Mouse (Mus musculus) CD4-positive, CD25-positive, alpha-beta regulatory T cell, adult 4 months (primary cell): ENCODE measurements around the gene Trak2. TPM values are rescaled to one million over a fixed set of nuclear protein-coding genes. Genes with fewer than 3 reads are reported as not detected.
"Not testable (repeated sequence)": the region's sequence is repeated elsewhere in the genome, so short reads cannot be mapped to it uniquely, and the experiment has no call there.

Source experiments
- ATAC-seq: one replicate; pipeline ENCODE4 v1.8.0; 2017
- polyA plus RNA-seq, 2 experiments: library from polyadenylated mRNA; unstranded; fragments of 100-300 nt; shearing (Covaris generic); gene quantifications; one replicate each; pipeline ENCODE4 v1.2.1; 2017

Gene Trak2
- polyA plus RNA-seq, 2 experiments from 2014 or later = 23.7 to 26.1 TPM

DNA sequence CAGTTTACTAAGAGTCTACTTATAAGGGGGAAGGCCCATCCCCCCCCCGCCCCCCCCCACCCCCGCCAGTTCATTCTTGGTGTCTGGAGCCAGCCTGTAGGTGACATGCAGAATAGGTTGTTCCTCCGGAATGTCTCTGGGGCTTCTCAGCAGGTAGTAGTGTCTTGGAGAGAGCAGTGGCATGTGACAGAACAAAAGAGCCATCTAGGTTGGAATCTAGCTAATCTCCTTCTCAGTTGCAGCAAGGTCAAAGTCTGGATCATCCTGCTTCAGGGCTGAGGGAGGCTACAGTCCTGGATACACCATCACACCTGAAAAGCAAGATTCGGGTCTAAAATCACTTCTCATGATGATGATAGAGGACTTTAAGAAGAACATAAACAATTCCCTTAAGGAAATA, 87.6 kb downstream of the Trak2 start:
- no peak for ATAC-seq

DNA sequence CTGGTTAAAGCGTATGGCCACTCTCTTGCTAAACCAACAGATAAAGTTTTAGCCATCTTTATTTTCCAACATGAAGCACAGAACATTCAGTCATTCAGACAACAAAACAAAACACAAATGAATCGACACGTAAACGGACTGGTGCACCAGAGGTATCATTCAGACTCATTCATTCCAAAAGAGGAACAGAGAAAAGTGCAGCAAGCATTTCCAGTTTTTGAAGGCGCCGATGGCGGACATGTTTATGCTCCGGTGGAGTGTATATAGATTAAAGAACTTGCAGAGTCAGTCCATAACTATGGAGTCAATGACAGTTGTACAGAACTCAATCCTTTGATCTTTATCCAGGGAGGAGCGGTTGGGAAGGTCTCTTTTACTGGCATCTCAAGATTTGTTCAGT, 90.0 kb downstream of the Trak2 start:
- not testable (repeated sequence) for ATAC-seq

DNA sequence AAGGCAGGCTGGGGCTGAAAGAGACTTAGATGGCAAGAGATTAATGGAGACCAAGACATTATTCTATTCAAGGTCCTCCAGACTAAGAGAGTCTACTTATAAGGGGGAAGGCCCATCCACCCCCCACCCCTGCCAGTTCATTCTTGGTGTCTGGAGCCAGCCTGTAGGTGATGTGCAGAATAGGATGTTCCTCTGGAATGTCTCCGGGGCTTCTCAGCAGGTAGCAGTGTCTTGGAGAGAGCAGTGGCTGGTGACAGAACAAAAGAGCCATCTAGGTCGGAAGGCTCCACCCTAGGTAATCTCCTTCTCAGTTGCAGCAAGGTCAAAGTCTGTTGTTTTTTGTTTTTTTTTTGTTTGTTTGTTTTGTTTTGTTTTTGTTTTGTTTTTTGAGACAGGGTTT, 93.9 kb downstream of the Trak2 start:
- ATAC-seq = not testable (repeated sequence)

DNA sequence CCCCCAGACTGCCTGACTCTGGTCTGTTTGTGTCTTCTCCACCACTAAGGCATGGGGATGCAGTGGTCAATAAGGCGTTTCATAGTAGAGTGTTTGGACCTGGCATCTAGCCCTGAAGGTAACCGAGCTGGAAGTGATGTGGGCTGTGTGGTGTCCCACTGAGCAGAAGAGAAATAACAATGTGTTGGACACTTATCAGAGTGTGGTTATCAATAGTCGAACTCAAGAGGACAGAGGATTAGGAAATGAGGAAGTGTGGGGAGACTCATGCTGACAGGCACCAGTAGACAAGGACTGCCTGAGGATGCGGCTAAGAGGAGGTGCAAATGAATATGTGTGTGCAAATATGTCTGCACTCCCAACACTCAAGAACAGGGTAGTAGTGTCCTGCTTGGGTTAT, 96.7 kb downstream of the Trak2 start:
- ATAC-seq = not testable (repeated sequence)

DNA sequence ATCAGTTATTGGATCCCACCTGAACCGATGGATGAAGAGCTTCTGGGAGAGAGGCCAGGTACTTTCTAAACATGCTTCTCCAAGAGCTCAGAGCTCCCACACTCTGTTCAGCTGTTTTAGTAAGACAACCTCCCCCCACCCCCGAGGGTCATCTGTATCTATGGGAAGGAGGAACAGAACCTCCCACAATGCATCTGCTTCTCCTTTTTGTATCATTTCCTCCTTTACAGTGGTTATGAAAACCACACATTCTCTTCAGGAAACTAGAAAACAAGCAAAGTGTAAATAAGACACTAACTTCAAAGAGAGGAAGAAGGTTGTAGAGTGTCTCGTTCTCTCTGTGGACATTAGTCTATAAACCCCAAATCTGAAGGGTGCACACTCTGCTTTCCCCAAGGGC, 112.6 kb downstream of the Trak2 start:
- peak; percentile 56 for ATAC-seq

DNA sequence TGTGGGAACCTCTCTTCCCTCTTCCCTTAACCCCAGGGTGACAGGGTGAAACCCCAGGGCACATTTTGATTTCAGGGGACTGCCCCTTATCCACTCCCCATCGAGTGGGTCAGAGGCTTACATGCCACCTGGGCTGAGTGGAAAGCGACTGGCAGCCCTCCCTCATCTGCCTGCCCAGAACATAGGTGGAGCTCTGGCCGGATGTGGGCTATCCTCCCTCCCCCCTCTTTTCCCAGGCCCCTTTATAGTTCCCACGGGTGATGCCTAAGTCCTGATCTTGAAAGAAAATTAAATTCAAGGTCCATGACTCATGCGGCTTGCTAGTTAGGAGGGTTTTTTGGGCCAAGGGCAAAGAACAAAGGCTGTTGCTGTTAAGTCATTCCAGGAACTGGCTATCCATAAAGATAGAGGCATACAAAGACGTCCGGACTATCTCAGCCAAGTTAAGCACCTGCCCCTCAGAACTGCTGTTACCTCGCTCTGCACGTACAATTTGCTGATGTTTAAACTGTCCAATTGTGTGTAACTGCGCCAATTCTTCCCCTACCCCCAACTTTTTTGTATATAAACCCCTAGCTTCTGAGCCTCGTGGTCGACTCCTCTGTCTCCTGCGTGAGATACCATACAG, 113.4 kb downstream of the Trak2 start:
- ATAC-seq = peak; percentile 85

DNA sequence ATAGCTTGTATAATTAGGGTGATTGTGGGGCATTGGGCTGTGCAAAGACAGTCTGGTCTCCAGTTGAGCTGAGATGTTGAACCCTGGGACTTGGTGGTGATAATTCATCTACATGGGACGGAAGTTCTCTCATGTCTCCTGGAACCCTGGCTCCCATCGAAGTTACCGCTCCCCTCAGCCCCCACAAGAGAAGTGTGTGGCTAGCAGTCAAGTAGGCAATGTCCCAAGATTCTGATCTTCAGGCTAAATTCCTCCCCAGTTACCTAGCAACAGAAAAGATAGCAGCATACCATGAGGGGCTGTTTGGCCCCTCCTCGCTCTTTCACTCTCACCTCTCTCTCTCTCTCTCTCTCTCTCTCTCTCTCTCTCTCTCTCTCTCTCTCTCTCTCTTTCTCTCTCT, 114.1 kb downstream of the Trak2 start:
- not testable (repeated sequence) for ATAC-seq

DNA sequence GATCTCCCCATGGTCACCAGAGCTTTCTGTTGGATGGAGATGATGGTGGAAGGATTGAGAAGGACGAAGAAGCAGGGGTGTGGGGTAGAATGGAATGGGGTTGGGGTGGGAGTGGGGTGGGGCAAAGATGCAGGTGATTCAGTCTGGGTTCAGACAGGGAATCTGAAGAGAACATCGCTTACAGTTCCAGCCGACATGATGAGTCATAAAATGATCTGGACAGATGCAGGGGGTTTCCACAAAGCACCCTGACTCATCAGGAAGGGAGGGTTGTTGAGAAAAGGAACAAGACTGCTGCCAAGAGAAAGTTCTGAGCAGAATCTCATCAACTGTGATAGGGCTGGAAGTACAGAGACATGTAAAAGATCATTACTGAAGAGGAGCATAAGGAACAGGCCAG, 116.4 kb downstream of the Trak2 start:
- ATAC-seq = not testable (repeated sequence)

Other genes with a start within 250 kb of the Trak2 start
- gene Casp8, start 178.1 kb downstream of the Trak2 start, polyA plus RNA-seq = 100 to 1,000 TPM; 197 to 203 TPM
- gene Stradb, start 92 bp upstream of the Trak2 start, polyA plus RNA-seq = 10 to 100 TPM; 12.1 to 13.0 TPM
- under 1 TPM in 1 of 2 experiments, not detected in 1; 0.39 TPM for gene C2cd6, start 121.5 kb upstream of the Trak2 start, polyA plus RNA-seq
- gene Tmem237, start 147.0 kb upstream of the Trak2 start, polyA plus RNA-seq = 10 to 100 TPM; 17.9 to 18.6 TPM
- not detected for gene Mpp4, start 190.0 kb upstream of the Trak2 start, polyA plus RNA-seq